Comparison of ENCODE assay signal across 10 mouse cellular contexts in the genomic region with DNA sequence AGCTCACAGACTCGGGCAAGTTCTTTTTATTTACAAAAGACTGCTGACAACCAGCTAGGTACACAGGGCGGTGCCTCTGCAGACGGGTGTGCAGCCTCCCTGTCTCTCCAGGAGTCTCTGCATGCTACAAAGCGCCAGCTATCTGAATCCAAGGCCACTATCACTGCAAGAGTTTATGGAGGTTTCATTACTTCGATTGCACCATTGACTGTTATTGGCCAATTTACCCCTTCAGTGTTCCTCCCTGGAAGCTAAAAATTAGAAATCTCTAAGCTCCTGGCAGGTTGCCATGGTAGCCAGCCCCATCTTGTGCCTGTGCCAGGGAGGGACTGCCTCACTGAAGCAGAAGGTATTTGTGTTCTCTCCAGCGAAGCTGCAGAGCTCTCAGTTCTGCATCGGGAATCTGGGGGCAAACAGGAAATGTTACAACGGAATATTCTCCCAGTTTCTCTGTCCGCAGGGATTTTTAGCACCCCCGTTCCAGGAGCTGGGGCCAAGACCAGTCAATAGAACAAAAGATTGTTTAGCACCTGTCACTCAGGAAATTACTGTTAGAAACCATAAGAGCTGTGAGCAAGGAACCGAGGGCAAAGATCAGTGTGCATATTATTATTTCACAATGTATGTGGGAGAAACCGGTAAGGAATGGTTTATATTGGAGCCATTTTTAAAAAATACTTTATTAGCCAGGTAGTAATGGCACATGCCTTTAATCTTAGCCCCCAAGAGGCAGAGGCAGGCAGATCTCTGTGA. TPM values are rescaled to one million over a fixed set of nuclear protein-coding genes. Genes with fewer than 3 reads are reported as not detected.
A peak's percentile ranks its signal among the peaks of the same experiment; 100 is the strongest.
DNase-seq lines count a peak whose midpoint lies in the region; ATAC-seq and TF ChIP-seq lines count a peak whose summit lies in the region.
"Had no signal": no experiment of that assay in that cellular context is flagged by ENCODE, and none has a peak within 500 bp of the region (broad histone marks: within the 10 kb centered on the region; RNA-seq: fewer than 3 reads in every experiment).

No protein-coding gene starts in this region.

- no peak overlapping the region for H3K27ac ChIP-seq in kidney, adult 2 months (ENCODE audit: insufficient read depth, low read depth, low read length)
- H3K27ac ChIP-seq in kidney, embryonic 14.5 days (ENCODE audit: low read depth, low read length) = no peak overlapping the region
- 0 out of 2 replicates have a peak overlapping the region, but pooled peaks have one; percentile 4 for H3K27ac ChIP-seq in heart, postnatal 0 days (ENCODE audit: low read depth)
- H3K27ac ChIP-seq in stomach, embryonic 14.5 days (ENCODE audit: low read length) = peak overlapping the region; percentile 33; the same call in 1 of the 2 replicates
- H3K27ac ChIP-seq: embryonic facial prominence, embryonic 12.5 days; liver, embryonic 14.5 days had no signal

- TF ChIP-seq CTCF in kidney, adult 2 months (conservative IDR thresholded peaks at IDR 0.05; ENCODE audit: insufficient read depth, insufficient read length, low read depth, low read length) = no peak
- TF ChIP-seq CTCF in heart, postnatal 0 days (IDR thresholded peaks at IDR 0.05; ENCODE audit: low read depth) = no peak

- H3K9me3 ChIP-seq in kidney, embryonic 14.5 days (ENCODE audit: control insufficient read depth, low read length) = no peaks in the 10 kb centered on the region
- no peaks in the 10 kb centered on the region for H3K9me3 ChIP-seq in heart, postnatal 0 days (replicated peaks; ENCODE audit: control insufficient read depth, low read length)
- no peaks in the 10 kb centered on the region for H3K9me3 ChIP-seq in stomach, embryonic 14.5 days (ENCODE audit: control insufficient read depth, low read depth, low read length)
- H3K9me3 ChIP-seq: embryonic facial prominence, embryonic 12.5 days had no signal

- intact Hi-C loops in left cerebral cortex, postnatal 10 days (cut with DNase I) = no loop called here
- intact Hi-C loops in gastrocnemius, postnatal 14 days (cut with DNase I; ENCODE audit: low total_unique reads) = no loop called here

- TF ChIP-seq POLR2A in kidney, adult 2 months (IDR thresholded peaks at IDR 0.05; ENCODE audit: low read depth, low read length) = no peak

- no peak for ATAC-seq in kidney, embryonic 14.5 days (ENCODE audit: low FRiP score, low TSS enrichment)
- ATAC-seq in heart, postnatal 0 days (ENCODE audit: insufficient read depth, low read depth) = no peak; the same call in 1 of the 2 replicates
- ATAC-seq in stomach, embryonic 14.5 days (ENCODE audit: insufficient number of reproducible peaks, insufficient read depth, low FRiP score, low read depth) = 0 out of 2 replicates have a peak, but pooled peaks have one; percentile 65

- H3K9ac ChIP-seq in kidney, embryonic 14.5 days (ENCODE audit: low read depth, low read length) = no peak overlapping the region
- no peak overlapping the region for H3K9ac ChIP-seq in heart, postnatal 0 days (replicated peaks; ENCODE audit: low read depth, low read length)
- no peak overlapping the region for H3K9ac ChIP-seq in stomach, embryonic 14.5 days (replicated peaks; ENCODE audit: low read depth, low read length)
- H3K9ac ChIP-seq: embryonic facial prominence, embryonic 12.5 days; liver, embryonic 14.5 days had no signal

- no peak overlapping the region for H3K4me3 ChIP-seq in kidney, adult 2 months (ENCODE audit: insufficient read depth, low read depth, low read length)
- no peak overlapping the region for H3K4me3 ChIP-seq in kidney, embryonic 14.5 days (ENCODE audit: low read length)
- no peak overlapping the region for H3K4me3 ChIP-seq in heart, postnatal 0 days (ENCODE audit: low read depth, low read length)
- no peak overlapping the region for H3K4me3 ChIP-seq in stomach, embryonic 14.5 days (ENCODE audit: low read depth, low read length)
- H3K4me3 ChIP-seq: embryonic facial prominence, embryonic 12.5 days had no signal

- TF ChIP-seq EP300 in heart, postnatal 0 days (IDR thresholded peaks at IDR 0.05; ENCODE audit: low read depth) = no peak

- H3K4me1 ChIP-seq in kidney, adult 2 months (ENCODE audit: control insufficient read depth, insufficient read depth, low read length) = no peaks in the 10 kb centered on the region
- H3K4me1 ChIP-seq in kidney, embryonic 14.5 days (ENCODE audit: control insufficient read depth, insufficient read depth, low read length) = no peaks in the 10 kb centered on the region
- peaks cover 6% of the 10 kb centered on the region for H3K4me1 ChIP-seq in heart, postnatal 0 days (ENCODE audit: control insufficient read depth, insufficient read depth)
- no peaks in the 10 kb centered on the region for H3K4me1 ChIP-seq in stomach, embryonic 14.5 days (ENCODE audit: control insufficient read depth, insufficient read depth, low read length)
- H3K4me1 ChIP-seq: embryonic facial prominence, embryonic 12.5 days had no signal

- peak; percentile 24 for DNase-seq in kidney, adult 2 months
- peak; percentile 79 for DNase-seq in brain, adult 2 months (ENCODE audit: low read depth, low spot score)
- DNase-seq in heart, postnatal 0 days (ENCODE audit: low spot score) = peak; percentile 20
- peak; percentile 64 to 65 for DNase-seq in left cerebral cortex, postnatal 10 days (ENCODE audit: extremely low spot score in 1 of 2, low spot score in 2 of 2)
- DNase-seq in gastrocnemius, postnatal 14 days = no peak
- no peak for DNase-seq in thymus, adult 18-20 months

- 60% methylated on average over 12 of the region's 12 CpGs for WGBS in kidney, adult 2 months
- 78% methylated on average over 12 of the region's 12 CpGs for WGBS in kidney, embryonic 14.5 days
- WGBS in heart, postnatal 0 days = 36% methylated on average over 12 of the region's 12 CpGs
- WGBS in stomach, embryonic 14.5 days = 55% methylated on average over 12 of the region's 12 CpGs

- H3K27me3 ChIP-seq in kidney, adult 2 months (replicated peaks; ENCODE audit: control insufficient read depth, insufficient read depth, low read length) = no peaks in the 10 kb centered on the region
- no peaks in the 10 kb centered on the region for H3K27me3 ChIP-seq in kidney, embryonic 14.5 days (ENCODE audit: control insufficient read depth, insufficient read depth, low read length)
- H3K27me3 ChIP-seq in heart, postnatal 0 days (ENCODE audit: control insufficient read depth, insufficient read depth, low read length) = no peaks in the 10 kb centered on the region
- H3K27me3 ChIP-seq in stomach, embryonic 14.5 days (ENCODE audit: control insufficient read depth, insufficient read depth, low read length) = no peaks in the 10 kb centered on the region
- H3K27me3 ChIP-seq: embryonic facial prominence, embryonic 12.5 days had no signal

- no peaks in the 10 kb centered on the region for H3K36me3 ChIP-seq in kidney, adult 2 months (ENCODE audit: control insufficient read depth, insufficient read depth, low read length)
- peaks cover 55% of the 10 kb centered on the region; the same call in 1 of the 2 replicates for H3K36me3 ChIP-seq in kidney, embryonic 14.5 days (ENCODE audit: control insufficient read depth, insufficient read depth, low read length)
- H3K36me3 ChIP-seq in heart, postnatal 0 days (replicated peaks; ENCODE audit: control insufficient read depth, insufficient read depth, low read length) = peaks cover 62% of the 10 kb centered on the region
- H3K36me3 ChIP-seq in stomach, embryonic 14.5 days (ENCODE audit: control insufficient read depth, insufficient read depth, low read length) = peaks cover 27% of the 10 kb centered on the region

- H3K4me2 ChIP-seq in kidney, embryonic 14.5 days (replicated peaks; ENCODE audit: low read depth, low read length) = no peak overlapping the region
- H3K4me2 ChIP-seq in heart, postnatal 0 days (ENCODE audit: low read depth, low read length) = no peak overlapping the region
- H3K4me2 ChIP-seq in stomach, embryonic 14.5 days (replicated peaks; ENCODE audit: low read depth, low read length) = no peak overlapping the region
- H3K4me2 ChIP-seq: embryonic facial prominence, embryonic 12.5 days had no signal

RNA-seq across cellular contexts. Expression of a gene that starts 49.4 kb away (rescaled TPM):
- polyA plus RNA-seq in kidney, adult 2 months (2012; rRNA removed) = 14.5 and 15.3 TPM in 2 replicates
- polyA plus RNA-seq in kidney, embryonic 14.5 days (2014; fragmentation: Nextera tagmentation; extraction: Ambion mirVana) = 13.0 and 21.9 TPM in 2 replicates
- 15.5 and 18.6 TPM in 2 replicates for total RNA-seq in heart, postnatal 0 days (2014; rRNA removed; ENCODE audit: low replicate concordance)
- 9.5 and 11.1 TPM in 2 replicates for polyA plus RNA-seq in heart, postnatal 0 days (2015; fragmentation: Nextera tagmentation; extraction: Ambion mirVana)
- 10 to 100 TPM; 61.3 to 63.3 TPM for total RNA-seq in left cerebral cortex, postnatal 10 days (2021)
- 23.7 and 24.9 TPM in 2 replicates for polyA plus RNA-seq in stomach, embryonic 14.5 days (2014; fragmentation: Nextera tagmentation; extraction: Ambion mirVana)
- 10 to 100 TPM; 15.2 to 18.1 TPM for total RNA-seq in gastrocnemius, postnatal 14 days (2021)

Comparison
In these comparisons a context has a peak if more than half of its experiments do, and no peak if none do; other contexts are left out.
1. DNase-seq: peak in kidney, adult 2 months (single experiment), brain, adult 2 months (single experiment), heart, postnatal 0 days (single experiment) and left cerebral cortex, postnatal 10 days (2 of 2); none in gastrocnemius, postnatal 14 days (single experiment) and thymus, adult 18-20 months (0 of 2).
2. H3K27ac ChIP-seq: peak in heart, postnatal 0 days (single experiment) and stomach, embryonic 14.5 days (single experiment); none in kidney, adult 2 months (single experiment) and kidney, embryonic 14.5 days (single experiment).